Mouse (Mus musculus) hindbrain, embryonic 10.5 days (tissue): ENCODE measurements around the gene Mb21d2. TPM values are rescaled to one million over a fixed set of nuclear protein-coding genes. Genes with fewer than 3 reads are reported as not detected.

Experiments
- DNase-seq: peaks from one replicate; pipeline ENCODE4 v3.0.0-alpha.2; 2017; ENCODE audit warnings: low spot score
- H3K27ac ChIP-seq: fragments of 300-500 bp; sonication (generic); 2 replicates; pipeline ENCODE4 v1.5.1; 2016; ENCODE audit warnings: mild to moderate bottlenecking, moderate library complexity
- H3K27me3 ChIP-seq: fragments of 300-500 bp; sonication (generic); 2 replicates; pipeline ENCODE4 v1.6.1; 2016; ENCODE audit warnings: mild to moderate bottlenecking; ENCODE audit not compliant: poor library complexity, insufficient read depth, severe bottlenecking
- H3K36me3 ChIP-seq: fragments of 300-500 bp; sonication (generic); 2 replicates; pipeline ENCODE4 v1.6.1; 2016; ENCODE audit warnings: mild to moderate bottlenecking, moderate library complexity
- H3K4me1 ChIP-seq: fragments of 300-500 bp; sonication (generic); replicated peaks from 2 replicates; pipeline ENCODE4 v1.6.1; 2016; ENCODE audit warnings: mild to moderate bottlenecking
- H3K4me3 ChIP-seq: fragments of 300-500 bp; sonication (generic); 2 replicates; pipeline ENCODE4 v1.5.1; 2016; ENCODE audit warnings: mild to moderate bottlenecking, moderate library complexity
- H3K9me3 ChIP-seq: fragments of 300-500 bp; sonication (generic); 2 replicates; pipeline ENCODE4 v1.6.1; 2016; ENCODE audit warnings: mild to moderate bottlenecking, moderate library complexity
- WGBS: fragments of 180-500 bp; shearing (Covaris S2); methylation state at CpG from one replicate; pipeline ENCODE4 v1.1.7; 2016; 5-methylcytosine and 5-hydroxymethylcytosine counted together
- polyA plus RNA-seq: library from polyadenylated mRNA; unstranded; fragments of >200 nt; fragmentation: Nextera tagmentation; extraction: Ambion mirVana; gene quantifications from 2 replicates; pipeline ENCODE4 v1.2.1, GENCODE M21; 2016

The Mb21d2 gene
- 5.8 and 6.3 TPM in 2 replicates for polyA plus RNA-seq

DNA sequence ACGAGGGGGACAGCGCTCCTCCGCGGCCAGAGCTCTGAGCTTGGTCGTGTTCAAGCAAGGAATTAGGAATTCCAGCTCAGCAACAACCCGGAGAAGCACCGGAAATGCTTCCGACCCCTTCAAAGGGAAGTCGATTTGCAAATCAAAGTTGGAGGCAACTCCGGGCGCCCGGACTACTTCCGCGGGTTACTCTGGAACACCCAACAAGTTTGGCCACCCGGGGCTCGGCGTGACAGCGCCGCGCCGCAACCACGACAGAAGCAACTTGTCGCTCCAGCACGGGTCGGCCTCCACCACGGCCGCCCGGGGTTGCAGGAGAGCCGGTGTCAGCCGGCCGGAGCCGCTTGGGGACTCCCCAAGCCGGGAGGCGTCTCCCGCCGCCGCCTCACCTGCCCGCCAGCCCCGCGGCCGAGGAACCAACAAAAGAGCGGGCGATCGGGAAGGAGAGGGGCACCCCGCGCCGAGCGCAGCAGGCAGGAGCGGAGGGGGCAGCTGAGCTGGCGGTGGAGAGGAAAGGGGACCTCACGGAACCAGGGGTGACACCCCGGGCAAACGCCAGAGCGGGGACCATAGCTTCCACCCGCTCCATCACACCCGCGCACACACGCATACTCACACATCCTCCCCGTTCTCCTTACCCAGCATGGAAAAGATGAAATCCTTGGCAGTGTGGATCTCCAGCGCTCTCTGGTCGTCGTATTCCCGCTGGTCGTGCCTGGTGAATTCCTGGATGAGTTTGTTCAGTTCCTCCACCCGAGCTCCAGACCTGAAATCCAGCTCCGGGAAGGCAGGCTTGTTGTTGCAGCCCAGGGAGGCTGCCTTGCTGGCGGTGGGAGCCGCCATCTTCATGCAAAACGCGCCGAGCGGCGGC lies at the start of gene Mb21d2:
Gene Mb21d2, minus strand, starts transcription at position 859 of the 871 bp plus-strand sequence.
- Histone ChIP-seq H3K27ac (peak within 1 kb of the TSS; percentile 96), H3K36me3 (no peaks in the 10 kb centered on the region; the same call in 1 of the 2 replicates), H3K9me3 (no peaks in the 10 kb centered on the region), H3K27me3 (peaks cover 15% of the 10 kb centered on the region), H3K4me1 (peaks cover 45% of the 10 kb centered on the region), H3K4me3 (peak within 1 kb of the TSS; percentile 90)
- DNase-seq, result peak; percentile 74
- under 1% methylated on average over 73 of the region's 73 CpGs for WGBS

DNA sequence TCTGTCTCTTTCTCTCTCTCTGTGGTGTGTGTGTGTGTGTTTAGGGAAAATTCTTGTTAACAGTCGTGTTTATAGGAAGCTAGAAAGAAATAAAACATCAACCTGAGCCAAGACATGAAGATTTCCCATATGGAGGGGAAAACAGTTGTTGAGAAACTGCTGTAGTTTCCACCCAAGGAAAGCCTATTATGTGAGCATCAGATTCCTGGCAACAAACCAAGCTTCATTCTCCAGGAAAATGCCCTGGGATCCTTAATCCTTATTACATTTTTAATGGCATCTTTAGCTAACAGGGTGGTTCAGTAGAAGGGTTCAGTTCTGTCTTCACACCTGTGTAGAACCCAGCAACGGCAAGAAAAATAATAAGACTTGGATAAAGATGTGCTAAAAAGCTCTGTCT lies 36.8 kb upstream of the Mb21d2 start:
- Histone ChIP-seq H3K4me1 (no peaks in the 10 kb centered on the region), H3K9me3 (no peaks in the 10 kb centered on the region), H3K27ac (no peak overlapping the region), H3K4me3 (no peak overlapping the region), H3K27me3 (no peaks in the 10 kb centered on the region), H3K36me3 (no peaks in the 10 kb centered on the region)
- WGBS, result 82% methylated on average over 2 of the region's 2 CpGs
- DNase-seq, result no peak

DNA sequence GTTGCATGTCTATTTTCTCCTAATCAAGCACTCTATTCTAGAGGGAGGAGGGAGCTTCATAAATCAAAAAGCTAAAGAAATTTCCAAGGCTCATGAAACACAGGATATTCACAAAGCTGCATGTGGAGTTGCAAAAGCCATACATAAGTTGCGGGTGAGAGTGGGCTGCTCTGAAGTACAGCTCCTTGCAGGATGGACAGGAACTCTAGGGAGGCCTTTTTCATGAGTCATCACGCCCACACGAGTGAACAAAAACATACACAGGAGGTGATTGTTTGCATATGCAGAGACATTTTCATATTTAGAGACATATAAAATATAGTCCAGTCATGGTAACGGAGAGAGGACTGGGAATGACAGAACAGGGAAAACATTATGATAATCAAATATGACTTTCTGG lies 34.6 kb upstream of the Mb21d2 start:
- 81% methylated on average over 4 of the region's 4 CpGs for WGBS

DNA sequence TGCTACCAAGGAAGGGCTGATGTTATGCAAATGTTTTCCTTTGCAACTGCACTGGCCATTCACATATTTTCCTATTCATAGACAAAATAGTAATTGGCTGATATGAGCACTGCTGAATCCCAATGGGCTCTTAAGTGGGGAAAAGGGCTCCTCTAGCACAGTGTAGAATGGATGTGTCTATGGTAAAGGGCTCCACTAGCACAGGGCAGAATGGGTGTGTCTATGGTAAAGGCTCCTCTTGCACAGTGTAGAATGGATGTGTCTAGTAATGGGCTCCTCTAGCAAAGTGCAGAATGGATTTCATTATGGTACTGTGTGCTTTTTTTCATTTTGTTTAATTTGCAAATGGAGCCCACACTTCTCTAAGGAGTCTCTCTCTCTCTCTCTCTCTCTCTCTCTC lies 33.5 kb upstream of the Mb21d2 start:
- no peaks in the 10 kb centered on the region for H3K27me3 ChIP-seq
- H3K27ac ChIP-seq, result no peak overlapping the region
- DNase-seq, result no peak
- H3K36me3 ChIP-seq, result no peaks in the 10 kb centered on the region
- no peak overlapping the region for H3K4me3 ChIP-seq
- H3K4me1 ChIP-seq, result no peaks in the 10 kb centered on the region
- H3K9me3 ChIP-seq, result no peaks in the 10 kb centered on the region

More for the DNA sequence above, 34.6 kb upstream of the Mb21d2 start:
- Histone ChIP-seq H3K36me3 (no peaks in the 10 kb centered on the region), H3K4me3 (no peak overlapping the region), H3K9me3 (no peaks in the 10 kb centered on the region), H3K27me3 (no peaks in the 10 kb centered on the region), H3K4me1 (no peaks in the 10 kb centered on the region), H3K27ac (no peak overlapping the region)
- no peak for DNase-seq

DNA sequence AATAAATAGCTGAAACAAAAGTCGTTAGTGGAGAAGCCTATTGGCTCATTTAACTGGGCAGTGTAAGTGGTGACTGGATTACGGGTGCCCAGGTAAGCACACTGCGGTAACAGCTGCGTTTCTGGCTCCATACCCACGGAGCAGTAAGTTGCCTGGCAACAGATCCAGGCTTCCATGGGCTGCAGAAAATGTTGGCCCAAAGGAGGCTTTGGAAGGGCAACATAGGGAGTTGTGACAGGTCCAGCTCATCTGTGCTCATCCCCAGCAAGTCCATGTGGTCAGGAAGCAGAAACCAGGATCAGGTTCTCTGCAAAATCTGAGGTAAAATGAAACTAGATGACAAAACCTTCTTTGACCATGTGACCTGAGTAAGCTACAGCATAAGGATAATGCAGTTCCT lies 20.3 kb upstream of the Mb21d2 start:
- Histone ChIP-seq H3K4me3 (no peak overlapping the region), H3K27me3 (no peaks in the 10 kb centered on the region), H3K36me3 (no peaks in the 10 kb centered on the region), H3K9me3 (no peaks in the 10 kb centered on the region), H3K27ac (no peak overlapping the region), H3K4me1 (no peaks in the 10 kb centered on the region)
- DNase-seq, result no peak
- 82% methylated on average over 5 of the region's 5 CpGs for WGBS

DNA sequence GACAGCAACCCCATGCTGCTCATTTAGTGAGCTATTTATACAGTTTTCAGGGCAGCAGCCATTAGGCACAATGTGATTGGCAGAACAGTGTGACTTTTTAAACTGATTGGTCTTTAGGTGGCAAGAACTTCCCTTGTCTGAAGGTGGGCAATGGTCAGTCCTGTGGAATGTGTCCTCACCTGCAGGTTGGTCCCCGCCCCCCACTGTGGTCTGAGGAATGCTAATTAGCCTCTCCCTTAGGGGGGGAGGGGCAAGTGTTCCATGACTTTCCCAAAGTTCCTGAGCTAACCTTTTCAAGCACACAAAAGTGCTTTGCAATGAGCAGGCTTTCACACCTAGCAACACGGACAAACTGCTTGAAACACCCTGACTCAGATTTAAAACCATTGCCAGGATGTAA lies 13.8 kb upstream of the Mb21d2 start:
- no peaks in the 10 kb centered on the region for H3K27me3 ChIP-seq
- no peak overlapping the region for H3K27ac ChIP-seq
- no peak overlapping the region for H3K4me3 ChIP-seq
- 71% methylated on average over 2 of the region's 2 CpGs for WGBS
- no peak for DNase-seq
- H3K36me3 ChIP-seq, result no peaks in the 10 kb centered on the region
- H3K9me3 ChIP-seq, result no peaks in the 10 kb centered on the region
- H3K4me1 ChIP-seq, result no peaks in the 10 kb centered on the region

DNA sequence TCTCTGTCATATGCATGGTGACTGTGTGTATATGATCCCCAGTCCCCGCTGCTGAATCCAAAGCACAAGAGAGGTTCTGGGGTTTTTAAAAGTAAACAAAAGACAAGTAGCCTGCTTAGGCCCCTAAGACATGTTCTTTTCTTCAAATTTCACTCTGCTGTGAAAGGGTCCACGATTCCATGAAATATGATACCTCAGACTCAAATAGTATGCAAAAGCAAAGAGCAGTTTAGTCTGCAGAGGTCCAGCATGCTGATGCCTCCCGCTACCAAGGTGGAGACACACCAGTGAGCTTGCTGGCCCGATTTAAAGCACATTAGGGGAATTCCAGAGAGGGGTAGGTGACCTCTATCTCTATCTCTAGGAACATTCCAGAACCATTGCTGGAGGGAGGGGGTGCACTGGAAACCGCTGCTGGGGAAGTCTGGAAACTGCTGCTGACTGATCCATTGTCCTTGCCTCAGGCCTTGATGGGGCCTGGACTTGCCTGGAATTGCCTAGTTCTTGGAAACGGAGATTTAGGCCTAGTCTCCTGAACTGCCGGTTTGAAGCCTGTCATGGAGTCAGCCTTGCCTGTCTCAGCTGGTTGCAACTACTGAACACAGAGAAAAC lies 6.8 kb upstream of the Mb21d2 start:
- Histone ChIP-seq H3K27me3 (peaks cover 8% of the 10 kb centered on the region), H3K4me1 (no peaks in the 10 kb centered on the region), H3K36me3 (no peaks in the 10 kb centered on the region), H3K4me3 (no peak overlapping the region), H3K27ac (0 out of 2 replicates have a peak overlapping the region, but pooled peaks have one; percentile 41), H3K9me3 (no peaks in the 10 kb centered on the region)
- WGBS, result 66% methylated on average over 7 of the region's 7 CpGs
- peak; percentile 8 for DNase-seq

DNA sequence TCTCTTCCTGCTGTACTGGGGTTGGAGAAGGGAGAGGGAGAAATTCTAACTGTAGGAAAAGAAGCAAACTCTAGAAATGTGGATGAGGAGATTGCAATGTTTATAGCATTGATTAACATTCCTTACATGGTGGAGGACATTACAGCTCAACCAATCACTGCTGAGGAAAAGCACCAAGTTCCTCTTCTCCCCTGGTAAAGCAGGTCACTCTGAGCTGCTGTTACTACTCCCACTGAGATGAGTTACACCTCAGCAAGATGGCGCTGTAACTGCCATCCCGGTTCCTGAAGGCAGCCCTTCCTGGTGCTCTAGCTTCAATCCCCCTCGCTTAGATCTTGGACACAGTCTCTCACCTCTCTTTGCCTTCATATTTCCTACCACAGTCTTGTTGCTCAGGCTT lies 6.2 kb upstream of the Mb21d2 start:
- 85% methylated on average over 3 of the region's 3 CpGs for WGBS
- H3K27ac ChIP-seq, result no peak overlapping the region
- H3K9me3 ChIP-seq, result no peaks in the 10 kb centered on the region
- DNase-seq, result no peak
- H3K4me1 ChIP-seq, result peaks cover under 1% of the 10 kb centered on the region; the same call in 1 of the 2 replicates
- no peaks in the 10 kb centered on the region for H3K36me3 ChIP-seq
- no peak overlapping the region for H3K4me3 ChIP-seq
- peaks cover 14% of the 10 kb centered on the region for H3K27me3 ChIP-seq

DNA sequence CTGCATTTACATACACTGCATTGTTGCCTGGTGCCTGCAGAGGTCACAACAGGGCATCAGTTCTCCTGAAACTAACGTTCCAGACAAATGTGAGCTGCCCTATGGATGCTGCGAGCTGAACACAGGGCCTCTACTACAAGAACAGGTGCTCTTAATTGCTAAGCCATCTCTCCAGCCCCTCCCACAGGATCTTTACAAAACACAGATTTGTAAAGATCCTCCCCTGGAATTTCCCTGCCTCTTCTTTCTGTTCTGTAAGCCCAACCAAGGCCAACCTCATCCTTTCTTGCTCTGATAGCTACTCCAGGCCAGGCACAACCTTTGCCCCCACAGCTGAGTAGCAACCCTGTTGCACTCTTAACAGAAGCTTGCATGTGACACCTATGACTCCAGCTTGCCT lies 1.7 kb upstream of the Mb21d2 start:
- Histone ChIP-seq H3K27me3 (peaks cover 15% of the 10 kb centered on the region), H3K4me3 (no peak overlapping the region), H3K27ac (no peak overlapping the region), H3K9me3 (no peaks in the 10 kb centered on the region), H3K4me1 (peaks cover 30% of the 10 kb centered on the region), H3K36me3 (no peaks in the 10 kb centered on the region)
- 47% methylated on average over 2 of the region's 2 CpGs for WGBS
- no peak for DNase-seq

DNA sequence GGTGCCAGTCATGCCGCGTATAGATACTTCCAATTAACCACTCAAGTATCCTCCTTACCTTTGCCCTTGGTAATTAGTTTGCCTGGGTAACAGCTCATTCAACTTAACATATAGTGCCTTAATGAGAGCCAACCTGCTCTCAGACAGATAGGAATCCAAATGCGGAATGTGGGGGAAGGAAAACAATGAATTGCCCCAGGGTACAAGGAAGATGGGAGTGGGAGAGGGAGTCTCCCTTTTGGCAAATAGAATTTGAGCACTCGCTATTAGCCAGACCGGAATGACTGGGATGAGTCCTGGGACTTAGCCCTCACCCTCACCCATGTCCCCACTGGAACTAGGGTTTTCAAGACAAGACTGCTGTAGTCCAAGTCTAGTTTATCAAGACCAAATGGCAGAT lies 953 bp upstream of the Mb21d2 start:
- DNase-seq, result no peak

DNA sequence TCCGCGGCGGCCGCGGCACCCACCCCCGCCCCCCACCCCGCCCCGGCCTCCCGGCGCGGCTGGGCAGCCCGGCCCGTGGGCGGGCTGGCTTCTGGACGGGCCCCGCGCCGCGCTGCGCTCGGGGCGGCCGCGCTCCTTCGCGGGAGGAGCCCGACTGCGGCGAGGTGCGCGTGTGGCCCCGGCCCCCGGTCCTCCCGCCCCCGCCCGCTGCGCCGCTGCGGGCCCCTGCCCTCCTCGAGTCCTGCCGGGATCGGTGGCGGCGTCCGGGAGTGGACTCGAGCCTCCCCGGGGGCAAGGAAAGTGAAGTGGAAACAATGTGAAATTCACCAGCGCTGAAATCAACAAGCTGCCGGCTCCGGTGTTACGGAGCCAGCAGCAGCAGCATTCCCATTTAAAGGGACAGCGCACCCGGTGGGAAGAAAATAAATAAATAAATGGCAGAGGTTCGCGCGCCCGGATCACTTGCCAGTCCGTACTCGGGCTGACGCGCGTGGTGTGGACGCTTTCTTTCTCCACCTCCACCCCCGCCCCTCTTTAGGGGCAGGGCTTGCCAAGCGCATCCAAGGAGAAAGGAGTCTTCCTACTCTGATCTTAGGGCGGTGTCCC lies 316 bp upstream of the Mb21d2 start:
- peaks cover 38% of the 10 kb centered on the region for H3K4me1 ChIP-seq
- H3K27me3 ChIP-seq, result peaks cover 15% of the 10 kb centered on the region
- H3K9me3 ChIP-seq, result no peaks in the 10 kb centered on the region
- under 1% methylated on average over 63 of the region's 66 CpGs for WGBS
- H3K27ac ChIP-seq, result peak overlapping the region; percentile 96
- H3K4me3 ChIP-seq, result peak overlapping the region; percentile 90
- peak; percentile 73 for DNase-seq
- no peaks in the 10 kb centered on the region; the same call in 1 of the 2 replicates for H3K36me3 ChIP-seq

More for the DNA sequence above, 953 bp upstream of the Mb21d2 start:
- H3K36me3 ChIP-seq, result no peaks in the 10 kb centered on the region; the same call in 1 of the 2 replicates
- peak overlapping the region; percentile 90 for H3K4me3 ChIP-seq
- H3K4me1 ChIP-seq, result peaks cover 35% of the 10 kb centered on the region
- 3% methylated on average over 5 of the region's 5 CpGs for WGBS
- peak overlapping the region; percentile 96; the same call in 1 of the 2 replicates for H3K27ac ChIP-seq
- H3K27me3 ChIP-seq, result peaks cover 15% of the 10 kb centered on the region
- no peaks in the 10 kb centered on the region for H3K9me3 ChIP-seq

DNA sequence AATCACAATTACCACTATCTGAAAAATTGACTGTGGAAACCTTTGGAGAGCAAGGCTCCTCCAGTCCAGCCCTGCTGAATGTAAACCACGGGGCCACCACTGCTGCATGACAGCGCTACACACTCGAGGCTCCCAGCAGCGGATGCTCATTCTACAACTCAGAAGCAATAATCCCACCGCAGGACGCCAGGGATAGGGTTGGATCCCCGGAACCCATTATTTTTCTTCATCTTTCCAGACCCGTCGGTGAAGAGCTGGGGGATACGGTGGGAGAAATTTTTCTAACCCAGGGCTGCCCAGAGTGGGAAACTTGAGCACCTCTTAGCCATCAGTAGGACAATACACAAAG lies 1.0 kb downstream of the Mb21d2 start:
- Histone ChIP-seq H3K27me3 (peaks cover 15% of the 10 kb centered on the region), H3K4me3 (peak overlapping the region; percentile 90), H3K27ac (peak overlapping the region; percentile 96), H3K9me3 (no peaks in the 10 kb centered on the region), H3K36me3 (no peaks in the 10 kb centered on the region; the same call in 1 of the 2 replicates), H3K4me1 (peaks cover 47% of the 10 kb centered on the region)
- no peak for DNase-seq
- WGBS, result under 1% methylated on average over 10 of the region's 10 CpGs

DNA sequence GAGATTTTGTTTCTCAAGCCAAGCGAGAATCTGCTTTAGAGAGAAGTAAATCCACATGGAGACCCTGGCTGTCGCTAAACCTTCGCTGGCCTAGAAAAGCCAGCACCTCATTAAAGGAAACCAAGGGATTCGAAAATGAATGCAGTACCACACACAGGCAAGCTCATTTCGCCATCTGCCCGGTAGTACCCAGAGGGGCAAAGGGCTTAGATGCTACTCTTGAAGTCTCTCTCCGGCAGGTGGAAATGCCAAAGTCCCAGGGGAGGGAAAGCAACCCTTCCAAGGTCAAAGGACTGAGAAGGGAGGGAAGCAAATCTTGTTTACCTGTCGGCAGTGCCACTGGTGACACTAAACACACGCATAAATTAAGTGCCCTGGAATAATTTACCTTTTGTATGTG lies 2.1 kb downstream of the Mb21d2 start:
- Histone ChIP-seq H3K36me3 (peaks cover 2% of the 10 kb centered on the region; the same call in 1 of the 2 replicates), H3K4me1 (peaks cover 47% of the 10 kb centered on the region), H3K4me3 (peak overlapping the region; percentile 90), H3K9me3 (no peaks in the 10 kb centered on the region), H3K27ac (no peak overlapping the region; the same call in 1 of the 2 replicates), H3K27me3 (peaks cover 14% of the 10 kb centered on the region)
- DNase-seq, result peak; percentile 8
- WGBS, result 26% methylated on average over 9 of the region's 9 CpGs
